Mouse (Mus musculus) cerebellum, adult 2 months (tissue): ENCODE results near the gene Adh5.

Source experiments
- CTCF ChIP-seq: fragments of 200-500 bp; IDR thresholded peaks from 2 replicates; pipeline ENCODE4 v1.5.1; 2011; ENCODE audit warnings: low read depth, mild to moderate bottlenecking, control low read depth, low read length, moderate library complexity, borderline replicate concordance; ENCODE audit not compliant: insufficient read depth
- POLR2A ChIP-seq: fragments of 200-500 bp; IDR thresholded peaks from 2 replicates; pipeline ENCODE4 v1.6.1; 2011; ENCODE audit warnings: low read length, control low read depth, borderline replicate concordance; ENCODE audit not compliant: insufficient read depth

GRCm38 (mm10) chr3:138405840-138406239 lies 37.1 kb upstream of the Adh5 start:
- no peak for TF ChIP-seq POLR2A
- TF ChIP-seq CTCF: no peak
